Mouse (Mus musculus): Measurements from ENCODE around the gene Fbxl7. TPM values are rescaled to one million over a fixed set of nuclear protein-coding genes. Genes with fewer than 3 reads are reported as not detected.

Fbxl7 gene
- total RNA-seq (2021): 10 to 100 TPM in 1 of 2 experiments, 1 to 10 TPM in 1; 8.6 to 11.5 TPM

DNA sequence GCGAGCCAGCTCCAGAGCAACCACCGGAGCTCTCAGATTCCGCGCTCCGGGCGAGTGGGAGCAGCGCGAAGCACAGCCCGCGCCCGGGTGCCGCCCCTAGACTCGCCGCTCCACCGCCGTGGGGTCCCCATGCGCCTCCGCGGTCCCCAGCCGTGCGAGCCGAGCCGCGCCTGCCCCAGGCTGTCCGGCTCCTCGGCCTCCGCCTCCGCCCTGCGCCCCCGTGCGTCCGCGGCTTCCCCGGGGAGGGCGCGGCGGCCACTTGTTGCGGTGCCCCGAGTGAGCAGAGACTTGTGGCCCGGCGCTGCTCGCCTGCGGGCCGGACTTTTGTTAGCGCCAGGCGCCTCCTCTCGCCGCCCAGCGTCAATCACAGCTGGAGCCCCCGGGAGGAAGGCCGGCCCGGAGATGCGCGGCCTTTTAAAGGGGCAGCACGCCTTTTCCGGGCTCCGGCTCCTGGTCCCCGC lies at the start of gene Fbxl7:
Gene Fbxl7 (minus strand): TSS at position 330 of the 461 bp plus-strand sequence.
- DNase-seq: peak; percentile 86

DNA sequence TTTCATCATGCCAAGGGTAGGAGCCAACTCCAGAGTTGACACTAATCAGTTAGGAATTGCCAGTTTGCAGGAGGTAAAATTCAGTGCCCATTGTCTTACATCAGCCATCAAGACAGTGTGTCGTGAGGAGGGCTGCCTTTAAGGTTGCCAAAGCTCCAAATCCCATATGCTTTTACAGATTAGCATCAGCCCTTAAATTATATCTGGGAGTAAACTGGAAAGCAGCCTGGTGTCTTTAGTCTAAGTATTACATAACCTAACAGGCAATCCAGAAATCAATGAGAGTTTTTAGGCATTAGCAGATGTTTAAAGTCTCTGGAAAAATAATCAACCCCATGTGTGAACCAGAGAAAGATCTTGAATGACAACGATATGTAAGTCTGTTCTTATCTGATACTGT lies 26.6 kb upstream of the Fbxl7 start:
- DNase-seq: no peak

DNA sequence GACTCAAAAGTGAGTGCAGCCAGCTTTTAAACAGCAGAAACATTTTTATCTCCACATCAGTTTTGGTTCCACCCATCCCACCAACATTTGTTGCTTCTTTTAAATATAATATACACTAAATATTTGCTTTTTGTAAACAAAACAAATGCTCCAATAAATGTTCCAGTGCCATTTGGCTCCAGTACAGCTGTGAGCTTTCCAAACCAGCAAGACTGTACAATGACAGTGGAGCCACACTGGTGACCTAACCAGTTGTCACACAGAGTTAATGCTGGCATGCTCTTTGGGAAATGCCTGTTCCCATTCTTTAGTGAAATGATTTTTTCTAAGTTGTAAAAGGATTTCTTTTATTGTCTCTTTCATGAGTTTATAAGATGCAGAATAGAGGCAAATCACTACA lies 18.0 kb upstream of the Fbxl7 start:
- no peak for DNase-seq

DNA sequence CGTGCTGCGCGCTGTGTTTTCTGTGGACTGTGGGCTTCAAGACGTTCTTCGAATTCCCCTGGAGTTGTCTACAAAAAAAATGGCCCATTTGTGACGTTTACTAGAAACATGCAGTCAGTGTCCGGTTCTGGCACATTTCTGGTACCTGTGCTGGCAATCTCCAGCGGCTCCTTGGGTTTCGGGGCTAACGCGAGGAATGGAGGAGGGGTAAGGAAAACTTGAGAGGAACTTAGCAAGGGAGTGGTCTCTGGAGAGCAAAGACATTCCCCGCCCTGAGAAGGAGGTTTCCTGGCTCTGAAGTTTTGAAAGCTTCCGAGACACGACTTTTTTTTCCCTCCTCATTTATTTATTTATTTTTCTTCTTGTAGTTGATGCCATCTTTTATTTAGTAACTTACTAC lies 381 bp upstream of the Fbxl7 start:
- DNase-seq: no peak

DNA sequence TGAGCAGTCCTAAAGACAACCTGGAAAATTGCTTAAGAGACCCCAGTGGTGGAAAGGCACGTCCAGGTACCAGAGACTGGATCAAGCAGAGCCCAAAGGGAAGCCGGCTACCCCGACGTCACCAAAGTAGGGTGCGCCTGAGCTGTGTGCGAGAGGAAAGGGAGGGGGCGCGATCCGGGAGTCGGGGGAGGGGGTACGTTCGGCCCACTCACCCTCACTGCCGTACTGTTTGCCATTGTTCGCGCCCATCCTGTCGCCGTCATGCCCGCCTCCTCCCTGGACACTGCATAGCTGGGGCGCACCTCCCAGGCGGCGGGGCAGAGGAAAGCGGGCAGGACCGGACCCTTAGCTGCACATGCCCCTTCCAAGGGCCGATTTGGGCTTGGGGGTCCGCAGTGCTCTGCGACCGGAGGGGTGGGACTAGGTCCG lies 565 bp downstream of the Fbxl7 start:
- peak; percentile 47 for DNase-seq

DNA sequence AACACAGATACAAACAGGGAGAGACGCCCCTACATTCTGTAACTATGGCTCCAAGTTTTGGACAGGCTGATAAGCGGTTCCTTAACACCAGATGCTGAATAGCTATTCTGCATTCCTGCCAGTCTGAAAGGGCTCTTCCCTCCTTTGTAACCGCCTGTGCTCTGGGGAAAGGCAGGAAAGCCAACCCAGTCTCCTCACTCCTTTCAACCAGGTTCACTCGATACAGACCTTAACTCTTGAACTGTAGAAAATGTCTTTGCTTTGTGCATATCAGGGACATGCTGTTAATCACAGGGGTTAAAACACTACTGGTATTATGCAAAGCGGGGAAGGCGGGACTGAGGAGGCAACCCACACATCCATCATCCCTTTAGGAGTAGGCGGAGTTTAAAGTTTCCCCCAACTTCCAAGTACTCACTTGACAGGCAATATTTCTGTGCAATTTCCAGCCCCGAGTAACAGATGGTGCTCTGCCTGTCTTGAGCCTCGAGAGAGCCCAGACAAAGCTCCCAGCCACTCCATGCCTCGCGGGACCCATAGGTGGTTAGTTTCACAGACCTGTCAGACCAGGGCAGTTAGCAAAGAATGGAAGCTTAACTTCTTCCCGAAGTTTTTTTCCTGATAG lies 1.2 kb downstream of the Fbxl7 start:
- peak; percentile 21 for DNase-seq

DNA sequence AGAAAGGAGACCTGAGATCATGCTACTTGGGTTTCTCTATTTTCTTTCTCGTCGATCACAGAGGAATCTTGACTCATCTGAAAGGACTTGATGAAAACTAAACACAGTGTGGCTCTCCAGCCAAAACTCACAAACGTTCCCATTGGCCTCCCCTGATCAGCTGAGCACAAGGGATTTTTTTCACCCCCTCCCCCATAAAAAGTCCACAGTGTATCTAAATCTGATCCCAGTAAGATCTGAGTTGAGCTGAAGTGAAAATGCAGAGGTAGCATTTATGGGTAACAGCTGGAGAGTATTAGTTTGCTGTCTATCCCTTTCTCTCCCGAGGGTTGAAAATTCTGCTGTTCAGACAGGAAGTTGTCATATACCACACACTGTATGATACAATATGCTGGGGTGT lies 2.2 kb downstream of the Fbxl7 start:
- no peak for DNase-seq

DNA sequence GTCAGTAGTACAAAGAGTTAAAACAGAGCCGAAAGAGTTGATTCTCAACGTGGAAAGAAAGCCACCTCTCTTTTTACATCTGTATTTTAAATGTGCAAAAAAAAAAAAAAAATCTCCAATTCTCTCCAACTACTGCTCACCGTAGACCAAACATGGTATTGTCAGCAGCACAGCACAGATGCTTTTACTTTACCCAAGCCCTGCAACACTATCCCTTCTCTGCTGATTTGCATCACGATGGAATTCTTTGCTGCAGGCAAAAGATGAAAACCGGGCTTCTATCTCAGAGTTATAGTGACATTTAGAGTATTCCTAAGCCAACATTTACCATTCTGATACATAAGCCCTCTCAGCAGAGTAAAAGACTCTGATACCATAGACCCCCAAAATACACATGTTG lies 5.4 kb downstream of the Fbxl7 start:
- no peak for DNase-seq

DNA sequence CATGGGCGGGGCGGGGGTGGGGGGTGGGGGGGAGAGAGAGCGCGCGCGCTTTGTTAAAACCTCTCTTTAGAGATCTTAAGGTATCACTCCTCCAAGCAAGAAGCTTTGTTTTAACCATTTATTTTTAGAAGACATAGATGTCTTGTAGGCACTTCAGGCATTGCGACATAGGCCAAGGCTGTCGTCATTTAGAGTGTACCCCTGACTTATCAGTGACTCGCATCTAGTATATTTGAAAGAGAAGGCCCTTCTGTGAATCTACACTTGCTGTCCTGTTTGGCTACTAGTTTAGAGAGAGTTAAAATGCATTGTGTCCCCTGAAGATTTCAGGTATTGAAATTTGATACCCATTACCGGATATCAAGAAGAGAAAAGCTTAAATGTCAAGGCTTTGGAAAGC lies 7.2 kb downstream of the Fbxl7 start:
- DNase-seq: no peak

DNA sequence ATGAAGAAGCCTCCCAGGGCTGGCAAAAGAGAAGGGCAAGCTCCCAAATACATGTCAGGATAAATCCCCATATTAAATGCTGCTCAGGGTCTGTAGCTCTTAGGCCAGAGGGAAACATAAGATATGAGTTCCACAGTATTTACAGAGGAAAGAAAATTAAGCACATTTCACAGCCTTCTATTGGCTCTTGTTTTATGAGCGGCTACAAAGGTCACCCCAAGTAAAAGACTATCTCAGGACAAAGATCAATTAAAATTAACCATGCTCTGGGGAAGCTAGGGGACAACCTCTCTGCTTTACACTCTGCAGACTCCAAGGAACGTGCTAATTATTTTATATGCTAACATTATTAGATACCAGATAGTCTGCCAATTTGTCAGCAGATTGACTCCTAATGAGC lies 9.4 kb downstream of the Fbxl7 start:
- no peak for DNase-seq

DNA sequence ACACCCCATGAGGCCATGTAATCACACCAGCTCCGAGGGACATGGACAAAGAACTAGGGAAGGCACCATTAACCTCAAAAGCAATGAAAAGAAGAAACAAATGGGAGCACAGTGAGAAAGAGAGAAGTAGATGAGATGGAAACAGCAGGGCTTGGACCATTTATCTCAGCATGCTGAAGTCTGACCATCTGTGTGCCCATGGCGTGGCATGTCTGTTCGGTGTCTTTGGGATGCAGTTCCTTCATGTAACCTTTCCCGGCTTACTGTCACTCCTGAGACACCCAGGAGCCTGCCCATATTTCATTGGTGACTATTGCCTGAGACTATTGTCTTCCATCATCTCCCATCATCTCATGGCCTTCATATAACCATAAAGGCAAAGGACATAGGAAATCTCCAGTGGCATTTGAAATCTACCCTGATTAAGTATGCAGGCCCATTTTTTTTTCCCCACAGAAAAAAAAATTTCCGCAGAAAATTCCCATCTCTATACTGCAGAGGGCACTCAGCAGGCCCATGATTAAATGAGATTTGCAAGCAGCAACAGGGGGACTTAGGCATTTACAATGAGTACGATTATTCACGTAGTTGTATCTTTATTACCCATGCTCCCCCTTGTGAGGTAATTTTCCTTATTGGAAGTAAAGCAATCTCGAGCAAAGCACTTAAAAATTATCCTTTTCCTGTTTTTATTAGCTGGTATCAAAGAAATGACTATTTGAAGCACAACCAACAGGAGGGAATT lies 15.0 kb downstream of the Fbxl7 start:
- no peak for DNase-seq

DNA sequence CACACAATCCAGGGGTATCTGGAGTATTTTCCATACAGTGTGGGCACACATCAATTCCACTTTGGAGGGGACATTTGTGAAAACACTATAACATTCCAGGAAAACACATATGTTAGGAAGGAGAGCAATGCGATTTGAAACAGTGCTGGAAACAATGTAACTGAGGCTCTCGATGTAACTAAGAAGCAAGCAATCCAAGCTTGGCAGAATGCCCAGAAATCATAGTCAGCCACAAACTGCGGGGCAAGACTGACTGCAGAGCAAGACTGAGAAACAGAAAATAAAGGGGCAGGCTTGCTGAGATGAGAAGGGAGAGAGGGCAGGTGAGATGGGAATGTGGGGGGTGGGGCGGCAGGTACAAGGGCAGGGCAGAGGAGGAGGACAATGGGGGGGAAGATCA lies 19.7 kb downstream of the Fbxl7 start:
- peak; percentile 80 for DNase-seq

DNA sequence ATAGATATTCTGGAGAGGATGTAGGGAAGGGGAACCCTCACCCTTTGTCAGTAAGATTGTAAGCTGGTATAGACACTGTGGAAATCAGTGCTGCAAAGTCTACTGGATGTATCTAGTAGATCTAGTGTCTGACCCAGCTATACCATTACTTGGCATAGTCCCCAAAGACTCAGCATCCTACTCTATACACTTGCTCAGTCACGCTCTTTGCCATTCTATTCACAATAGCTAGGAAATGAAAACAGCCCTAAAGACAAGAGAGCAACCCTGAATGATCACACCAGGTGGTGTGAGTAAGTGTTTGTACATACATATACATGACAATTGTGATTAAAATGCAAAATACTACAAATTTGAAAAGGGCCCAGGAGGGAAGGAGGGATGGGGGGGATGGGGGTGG lies 23.1 kb downstream of the Fbxl7 start:
- no peak for DNase-seq

DNA sequence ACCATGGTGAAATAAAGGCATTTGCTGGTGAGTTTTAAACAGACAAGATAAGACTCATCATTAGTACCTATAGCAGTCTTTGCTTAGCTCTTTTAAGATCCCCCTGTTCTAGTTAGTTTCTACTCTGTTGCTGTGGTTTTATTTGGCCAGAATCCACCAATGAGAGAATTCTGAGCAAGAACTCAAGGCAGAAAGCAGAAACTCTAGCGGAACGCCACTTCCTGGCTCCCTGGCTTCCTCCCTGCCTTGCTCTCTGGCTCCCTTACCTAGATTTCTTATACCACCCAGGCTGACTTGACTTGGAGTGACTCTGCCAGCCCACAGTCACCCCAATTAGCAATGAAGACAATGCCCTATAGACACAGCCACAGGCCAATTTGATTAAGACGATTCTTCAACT lies 26.2 kb downstream of the Fbxl7 start:
- DNase-seq: no peak

DNA sequence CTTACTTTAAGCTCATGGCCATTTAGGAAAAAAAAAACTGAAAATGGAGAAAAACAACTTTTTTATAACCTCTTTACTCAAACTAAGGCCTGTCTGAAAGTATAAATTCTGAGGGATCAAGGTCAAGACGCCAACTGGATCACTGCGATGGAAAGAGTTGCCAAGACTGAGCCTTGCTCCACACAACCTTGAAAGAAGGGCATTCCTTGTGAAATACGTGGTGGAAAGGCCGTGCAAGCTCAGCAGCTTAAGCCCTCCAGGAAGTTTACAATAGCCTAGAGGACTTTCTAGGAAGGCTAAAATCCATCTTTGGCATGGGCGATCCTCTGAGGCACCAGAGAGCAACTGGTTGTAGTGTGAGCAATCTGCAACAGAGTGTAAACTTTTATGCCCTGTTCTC lies 27.9 kb downstream of the Fbxl7 start:
- no peak for DNase-seq

DNA sequence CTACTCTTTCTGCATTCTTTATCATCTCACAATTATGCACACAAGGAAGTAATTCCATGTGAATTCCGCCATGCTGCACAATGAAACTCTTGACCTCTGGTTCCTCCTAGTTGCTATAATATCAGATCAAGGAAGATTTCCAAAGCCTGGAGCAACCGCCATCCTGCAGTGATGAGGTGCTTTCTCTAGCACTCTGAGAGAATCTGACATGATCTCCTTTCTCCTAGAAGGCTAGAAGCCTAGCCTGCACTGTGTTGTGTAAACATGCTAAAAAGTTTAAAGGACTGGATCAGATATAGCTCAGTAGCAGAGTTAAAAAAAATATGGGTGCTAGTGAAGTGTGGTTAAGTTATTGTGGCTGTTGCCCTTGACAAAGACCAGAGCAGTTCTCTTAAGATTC lies 33.2 kb downstream of the Fbxl7 start:
- no peak for DNase-seq

DNA sequence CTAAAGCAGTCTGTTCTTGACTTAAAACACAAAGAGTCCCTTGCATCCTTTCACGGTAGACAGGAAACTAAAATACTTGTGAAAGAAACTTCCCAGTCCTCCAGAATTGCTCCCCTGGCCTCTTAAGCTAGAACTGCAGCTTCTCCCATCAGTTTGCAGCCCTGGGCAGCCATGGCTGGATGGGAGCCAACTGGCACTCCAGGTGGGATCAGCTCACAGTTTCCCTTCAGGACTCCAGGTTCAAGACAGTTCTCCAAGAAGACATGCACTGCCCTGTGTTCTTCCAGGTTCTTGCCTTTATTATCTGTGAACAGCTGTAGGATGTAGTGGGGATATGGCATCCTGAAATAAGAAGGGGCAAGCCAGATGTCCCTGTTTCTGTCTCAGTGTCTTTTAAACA lies 45.8 kb downstream of the Fbxl7 start:
- DNase-seq: peak; percentile 42

DNA sequence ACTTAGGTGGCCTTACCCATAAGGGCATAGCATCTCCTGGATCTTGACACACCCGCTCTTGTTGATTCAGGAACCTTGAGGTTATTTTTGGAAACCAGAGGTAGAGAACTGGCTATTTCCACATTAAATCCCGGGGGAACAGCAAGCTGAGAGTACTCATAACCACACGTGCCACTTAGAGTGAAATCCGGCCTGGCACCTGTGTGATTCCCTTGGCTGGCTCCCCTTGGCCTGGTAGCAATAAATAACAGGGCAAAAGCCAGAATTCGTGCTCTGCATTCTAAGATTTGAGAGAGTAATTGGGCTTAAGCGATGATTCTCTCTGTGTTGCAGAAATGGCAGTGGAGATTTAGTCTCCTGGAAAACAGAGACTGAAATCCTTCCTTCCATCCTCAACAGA lies 53.2 kb downstream of the Fbxl7 start:
- no peak for DNase-seq

DNA sequence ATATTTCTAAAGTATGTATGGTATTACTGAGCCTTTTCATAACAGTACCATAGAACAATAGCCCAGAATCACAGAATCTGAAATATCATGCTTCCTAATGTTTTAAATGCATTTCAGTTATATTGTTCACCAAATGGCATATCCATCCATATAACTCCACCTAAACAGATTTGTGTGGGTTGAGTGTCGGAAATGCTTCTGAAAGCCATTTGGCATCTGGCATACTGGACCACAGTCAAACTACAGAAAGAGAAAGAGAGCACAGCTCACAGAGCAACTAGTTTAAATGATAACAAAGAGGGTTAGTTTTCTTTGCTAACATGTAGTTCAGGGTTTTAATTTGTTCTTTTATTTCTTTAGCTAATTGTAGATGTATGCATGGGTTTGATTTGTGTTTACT lies 57.0 kb downstream of the Fbxl7 start:
- no peak for DNase-seq

DNA sequence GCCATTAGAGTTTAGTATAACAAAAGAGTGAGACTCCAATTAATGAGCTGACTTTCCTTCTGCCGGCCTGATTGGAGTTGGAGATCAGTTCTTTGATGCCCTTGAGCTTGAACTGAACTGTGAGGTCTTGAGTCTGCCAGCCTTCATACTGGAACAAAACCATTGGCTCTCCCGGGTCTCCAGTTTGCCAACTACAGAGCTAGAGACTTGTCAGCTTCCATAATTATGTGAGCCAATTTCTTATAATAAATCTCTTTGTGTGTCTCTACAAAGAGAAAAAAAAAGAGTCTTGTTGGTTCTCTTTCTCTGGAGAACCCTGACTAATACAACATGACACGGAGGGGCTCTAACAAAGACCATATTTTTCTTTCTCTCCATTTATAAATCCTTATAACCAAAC lies 58.2 kb downstream of the Fbxl7 start:
- no peak for DNase-seq

DNA sequence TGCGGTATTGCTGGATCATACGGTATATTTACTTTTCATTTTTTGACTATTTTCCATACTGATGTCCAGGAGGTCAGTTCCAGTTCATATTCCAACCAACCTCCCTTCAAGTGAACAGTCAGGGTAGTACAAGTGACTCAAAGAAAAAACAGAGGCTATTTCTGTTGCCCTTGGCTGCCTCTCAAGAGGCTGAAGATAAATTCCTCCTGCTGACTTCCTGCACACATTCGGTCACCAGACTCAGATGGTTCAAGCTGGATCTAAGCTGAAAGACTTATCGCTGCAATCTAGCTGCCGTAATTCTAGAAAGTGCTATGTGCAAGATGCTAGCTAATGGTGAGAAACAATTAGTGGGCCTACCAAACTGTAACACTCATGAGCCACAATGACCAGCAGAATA lies 61.0 kb downstream of the Fbxl7 start:
- no peak for DNase-seq

DNA sequence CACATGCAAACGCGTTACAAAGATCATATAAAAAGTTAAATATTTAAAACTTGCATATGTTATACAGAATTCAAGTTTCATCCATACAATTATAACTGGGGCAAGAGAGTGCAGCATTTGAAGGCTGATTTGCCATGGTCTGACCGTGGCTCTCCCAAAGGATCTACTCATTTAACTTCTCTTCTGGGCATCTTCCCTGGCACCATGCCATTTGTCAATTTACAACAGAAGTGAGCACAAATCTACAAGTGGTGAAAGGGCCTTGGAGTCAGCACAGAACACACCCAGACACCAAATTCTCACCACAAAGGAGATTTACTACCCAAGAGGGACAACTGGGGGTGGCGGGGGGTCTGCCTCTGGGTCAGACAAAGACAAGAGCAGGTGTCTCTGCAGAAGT lies 64.2 kb downstream of the Fbxl7 start:
- DNase-seq: no peak

DNA sequence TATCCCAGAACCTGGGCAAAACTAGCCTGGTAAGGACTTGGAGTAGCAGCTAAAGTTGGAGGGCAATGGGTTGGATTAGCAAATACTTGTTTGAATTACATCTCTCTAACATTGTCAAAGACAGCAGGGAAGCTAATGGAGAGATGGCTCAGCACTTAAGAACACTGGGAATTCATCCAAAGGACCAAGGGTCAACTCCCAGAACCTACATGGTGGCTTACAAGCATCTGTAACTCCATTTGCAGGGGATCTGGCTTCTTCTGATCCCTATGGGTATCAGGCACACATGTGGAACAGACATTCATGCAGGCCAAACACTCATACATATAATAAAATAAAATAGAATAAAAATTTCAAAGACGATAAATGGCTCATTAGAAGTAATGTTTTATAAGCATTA lies 78.4 kb downstream of the Fbxl7 start:
- DNase-seq: no peak

DNA sequence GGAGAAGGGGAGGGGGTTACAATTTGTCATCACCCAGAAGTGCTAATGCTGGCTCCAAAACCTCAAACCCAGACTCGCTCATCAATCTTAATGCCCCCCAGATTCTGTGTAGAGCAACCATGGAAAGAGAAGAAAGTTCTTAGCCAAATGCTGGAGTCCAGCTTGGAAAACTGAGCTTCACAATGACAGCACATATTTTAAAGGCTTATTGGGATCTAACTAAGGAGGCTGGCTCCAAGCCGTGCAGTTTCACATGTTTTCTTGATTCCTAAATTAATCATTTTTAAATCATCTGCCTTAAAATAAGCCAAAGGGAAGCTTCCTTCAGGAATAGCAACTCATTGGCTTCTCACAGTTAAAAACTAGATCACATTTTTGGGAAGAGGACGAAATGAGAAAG lies 82.5 kb downstream of the Fbxl7 start:
- DNase-seq: no peak

All from heart, postnatal 4 days (tissue).